Mouse (Mus musculus): ENCODE measurements around the gene Herc1.

Gene Herc1

DNA sequence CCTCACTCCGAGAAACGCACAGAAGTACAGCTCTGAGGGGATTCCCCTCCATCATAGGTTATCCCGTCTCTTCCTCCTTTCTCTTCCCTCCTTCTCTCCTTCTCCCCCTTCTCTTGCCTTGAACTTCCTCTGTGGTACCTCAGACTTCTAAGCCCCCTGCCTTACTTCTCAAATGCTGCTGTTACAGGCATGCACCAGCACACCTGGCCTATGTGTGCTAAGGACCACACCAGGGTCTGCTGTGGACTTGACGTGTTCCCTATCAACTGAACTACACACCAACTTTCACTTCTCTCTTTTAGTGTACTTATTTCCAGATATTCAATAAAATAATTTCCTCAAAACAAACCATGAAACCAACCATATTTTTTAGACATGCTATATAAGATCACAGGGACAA, 192.5 kb downstream of the Herc1 start:
- DNase-seq, result no peak

All from cerebellum, adult 9-11 months (tissue).